Mouse (Mus musculus) embryonic facial prominence, embryonic 10.5 days (tissue): ENCODE data around the gene Ccm2. TPM values are rescaled to one million over a fixed set of nuclear protein-coding genes. Genes with fewer than 3 reads are reported as not detected.
A peak's percentile ranks its signal among the peaks of the same experiment; 100 is the strongest.

ENCODE experiments used
- DNase-seq: peaks from one replicate; pipeline ENCODE4 v3.0.0-alpha.2; 2017; ENCODE audit warnings: low spot score
- H3K27ac ChIP-seq: fragments of 300-500 bp; sonication (generic); replicated peaks from 2 replicates; pipeline ENCODE4 v1.5.1; 2016; ENCODE audit warnings: mild to moderate bottlenecking
- H3K27me3 ChIP-seq: fragments of 300-500 bp; sonication (generic); replicated peaks from 2 replicates; pipeline ENCODE4 v1.6.1; 2016; ENCODE audit warnings: low read depth, mild to moderate bottlenecking; ENCODE audit not compliant: poor library complexity, severe bottlenecking
- H3K36me3 ChIP-seq: fragments of 300-500 bp; sonication (generic); replicated peaks from 2 replicates; pipeline ENCODE4 v1.6.1; 2016; ENCODE audit warnings: mild to moderate bottlenecking, moderate library complexity
- H3K4me1 ChIP-seq: fragments of 300-500 bp; sonication (generic); 2 replicates; pipeline ENCODE4 v1.6.1; 2016
- H3K4me3 ChIP-seq: fragments of 300-500 bp; sonication (generic); 2 replicates; pipeline ENCODE4 v1.5.1; 2016; ENCODE audit warnings: mild to moderate bottlenecking, moderate library complexity
- H3K9me3 ChIP-seq: fragments of 300-500 bp; sonication (generic); 2 replicates; pipeline ENCODE4 v1.6.1; 2016; ENCODE audit warnings: mild to moderate bottlenecking
- WGBS: fragments of 180-500 bp; shearing (Covaris S2); methylation state at CpG from one replicate; pipeline ENCODE4 v1.1.7; 2016; 5-methylcytosine and 5-hydroxymethylcytosine counted together
- polyA plus RNA-seq: library from polyadenylated mRNA; unstranded; fragments of >200 nt; fragmentation: Nextera tagmentation; extraction: Ambion mirVana; gene quantifications from 2 replicates; pipeline ENCODE4 v1.2.1, GENCODE M21; 2016

Gene Ccm2
- polyA plus RNA-seq, 1 experiment from 2014 or later = 109 TPM

DNA sequence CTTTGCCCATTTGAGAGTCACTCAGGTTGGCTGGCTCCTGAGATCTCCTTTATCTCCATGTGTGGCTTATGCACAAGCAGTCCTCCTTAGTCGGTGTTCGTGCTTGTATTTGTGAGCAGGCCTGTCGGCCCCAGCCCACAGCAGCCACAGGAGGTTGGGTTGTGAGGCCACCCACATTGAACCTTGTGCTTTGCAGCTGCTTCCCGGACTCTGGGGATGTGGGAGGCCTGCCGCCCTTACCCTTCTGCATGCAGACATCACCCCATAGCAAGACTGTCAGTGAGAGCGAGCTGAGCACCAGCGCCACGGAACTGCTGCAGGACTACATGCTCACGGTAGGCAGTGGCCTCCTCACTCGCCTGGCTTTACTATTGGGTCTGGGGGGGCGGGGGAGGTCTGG is 46.7 kb downstream of the Ccm2 start:
- Histone ChIP-seq H3K27me3 (no peaks in the 10 kb centered on the region), H3K27ac (no peak overlapping the region), H3K9me3 (no peaks in the 10 kb centered on the region), H3K36me3 (peaks cover 100% of the 10 kb centered on the region), H3K4me1 (peaks cover 17% of the 10 kb centered on the region), H3K4me3 (no peak overlapping the region)
- DNase-seq = no peak
- 87% methylated on average over 11 of the region's 11 CpGs for WGBS

DNA sequence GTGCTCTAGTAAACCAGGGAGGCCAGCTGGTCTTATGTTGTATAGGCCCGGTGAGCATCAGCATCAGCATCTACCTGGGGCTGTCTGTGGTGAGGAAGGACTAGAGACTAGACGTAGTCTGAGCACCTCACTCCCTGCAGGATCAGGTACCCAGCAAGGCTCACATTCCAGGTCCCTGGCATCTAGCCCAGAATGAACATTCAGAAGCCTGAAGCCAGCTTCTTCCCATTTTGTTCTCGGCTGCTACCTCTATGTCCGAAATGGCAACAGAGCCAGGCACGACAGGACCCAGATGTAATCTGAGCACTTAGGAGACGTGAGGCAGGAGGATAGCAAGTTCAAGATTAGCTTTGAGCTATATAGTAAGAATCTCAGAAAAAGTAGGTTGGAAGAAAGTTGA is 48.2 kb downstream of the Ccm2 start:
- H3K9me3 ChIP-seq = no peaks in the 10 kb centered on the region
- WGBS = 93% methylated on average over 6 of the region's 6 CpGs
- H3K36me3 ChIP-seq = peaks cover 95% of the 10 kb centered on the region
- no peak overlapping the region for H3K4me3 ChIP-seq
- H3K27me3 ChIP-seq = no peaks in the 10 kb centered on the region
- no peak overlapping the region for H3K27ac ChIP-seq
- DNase-seq = no peak
- peaks cover 31% of the 10 kb centered on the region for H3K4me1 ChIP-seq

GRCm38 (mm10) chr11:6595339-6595738 is 48.7 kb downstream of the Ccm2 start:
- no peaks in the 10 kb centered on the region for H3K9me3 ChIP-seq
- no peaks in the 10 kb centered on the region for H3K27me3 ChIP-seq
- H3K4me3 ChIP-seq = no peak overlapping the region
- no peak for DNase-seq
- H3K27ac ChIP-seq = no peak overlapping the region
- H3K36me3 ChIP-seq = peaks cover 90% of the 10 kb centered on the region
- peaks cover 36% of the 10 kb centered on the region for H3K4me1 ChIP-seq
- WGBS = 89% methylated on average over 5 of the region's 5 CpGs

GRCm38 (mm10) chr11:6596205-6596604 is 49.5 kb downstream of the Ccm2 start:
- H3K27me3 ChIP-seq = no peaks in the 10 kb centered on the region
- peaks cover 85% of the 10 kb centered on the region for H3K36me3 ChIP-seq
- H3K4me1 ChIP-seq = peaks cover 38% of the 10 kb centered on the region
- H3K4me3 ChIP-seq = no peak overlapping the region
- H3K9me3 ChIP-seq = no peaks in the 10 kb centered on the region
- 96% methylated on average over 6 of the region's 6 CpGs for WGBS
- no peak for DNase-seq
- H3K27ac ChIP-seq = no peak overlapping the region

DNA sequence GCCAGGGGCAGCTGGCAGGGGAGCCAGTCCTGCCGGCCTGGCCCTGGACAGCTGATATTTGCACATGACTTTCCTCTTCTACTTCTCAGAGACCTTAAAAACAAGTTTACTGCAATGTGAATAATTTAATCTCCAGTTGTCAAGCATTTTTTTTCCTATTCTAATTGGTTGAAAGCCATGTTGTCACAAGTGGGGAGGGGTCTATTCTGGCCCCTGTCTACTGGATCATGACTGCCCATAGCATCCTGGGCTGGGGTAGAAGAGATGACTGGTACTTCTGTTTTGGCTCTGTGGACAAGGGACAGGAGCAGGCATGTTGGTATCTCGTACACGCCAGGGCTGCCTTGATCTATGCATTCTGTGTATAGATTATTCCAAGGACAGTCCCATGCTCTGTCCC is 49.9 kb downstream of the Ccm2 start:
- no peak for DNase-seq
- Histone ChIP-seq H3K9me3 (no peaks in the 10 kb centered on the region), H3K36me3 (peaks cover 80% of the 10 kb centered on the region), H3K4me1 (peaks cover 40% of the 10 kb centered on the region), H3K4me3 (no peak overlapping the region), H3K27ac (no peak overlapping the region), H3K27me3 (no peaks in the 10 kb centered on the region)
- WGBS = 73% methylated on average over 3 of the region's 3 CpGs

DNA sequence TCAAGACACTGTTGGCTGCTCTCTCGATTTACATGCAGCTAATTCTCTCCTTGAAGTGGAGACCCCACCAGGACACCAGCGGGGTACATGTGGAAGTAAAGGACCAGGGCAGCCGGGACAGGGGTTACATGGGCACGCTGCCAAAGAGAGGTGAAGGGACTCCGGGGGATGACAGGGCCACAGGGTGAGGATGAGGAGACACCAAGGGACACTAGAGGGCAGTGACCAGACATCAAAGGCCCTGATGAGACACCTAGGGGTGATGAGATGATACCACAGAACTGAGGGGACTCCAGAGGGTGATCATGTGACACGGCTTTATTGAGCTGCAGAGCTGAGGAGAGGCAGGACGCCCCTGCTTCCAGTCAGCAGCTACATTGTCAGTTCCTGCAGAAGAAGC is 50.8 kb downstream of the Ccm2 start:
- Histone ChIP-seq H3K4me1 (peaks cover 48% of the 10 kb centered on the region), H3K36me3 (peaks cover 71% of the 10 kb centered on the region), H3K27me3 (0 out of 2 replicates have a peak, but pooled peaks cover 7% of the 10 kb centered on the region), H3K27ac (no peak overlapping the region), H3K9me3 (no peaks in the 10 kb centered on the region), H3K4me3 (no peak overlapping the region)
- DNase-seq = no peak
- 81% methylated on average over 7 of the region's 7 CpGs for WGBS

- no peak for DNase-seq
- no peaks in the 10 kb centered on the region for H3K9me3 ChIP-seq
- peak overlapping the region; percentile 39 for H3K4me3 ChIP-seq
- peak overlapping the region; percentile 61 for H3K27ac ChIP-seq
- WGBS = 53% methylated on average over 19 of the region's 19 CpGs
- peaks cover 15% of the 10 kb centered on the region for H3K27me3 ChIP-seq
- peaks cover 63% of the 10 kb centered on the region for H3K36me3 ChIP-seq
- peaks cover 54% of the 10 kb centered on the region for H3K4me1 ChIP-seq
Observed at GRCm38 (mm10) chr11:6598191-6598889, 51.7 kb downstream of the Ccm2 start.

GRCm38 (mm10) chr11:6599011-6599681 is 52.5 kb downstream of the Ccm2 start:
- no peaks in the 10 kb centered on the region for H3K9me3 ChIP-seq
- H3K36me3 ChIP-seq = peaks cover 55% of the 10 kb centered on the region
- WGBS = 17% methylated on average over 27 of the region's 27 CpGs
- H3K27me3 ChIP-seq = peaks cover 23% of the 10 kb centered on the region
- H3K27ac ChIP-seq = peak overlapping the region; percentile 61
- peak; percentile 58 for DNase-seq
- peaks cover 62% of the 10 kb centered on the region for H3K4me1 ChIP-seq
- peak overlapping the region; percentile 39 for H3K4me3 ChIP-seq

- Histone ChIP-seq H3K4me1 (peaks cover 68% of the 10 kb centered on the region), H3K36me3 (peaks cover 48% of the 10 kb centered on the region), H3K9me3 (no peaks in the 10 kb centered on the region), H3K27ac (0 out of 2 replicates have a peak overlapping the region, but pooled peaks have one; percentile 19), H3K27me3 (peaks cover 30% of the 10 kb centered on the region), H3K4me3 (no peak overlapping the region)
- DNase-seq = no peak
- WGBS = 85% methylated on average over 6 of the region's 6 CpGs
Observed at GRCm38 (mm10) chr11:6599831-6600230, 53.1 kb downstream of the Ccm2 start.

- peaks cover 42% of the 10 kb centered on the region for H3K36me3 ChIP-seq
- DNase-seq = no peak
- 0 out of 2 replicates have a peak overlapping the region, but pooled peaks have one; percentile 3 for H3K27ac ChIP-seq
- no peak overlapping the region for H3K4me3 ChIP-seq
- H3K27me3 ChIP-seq = peaks cover 36% of the 10 kb centered on the region
- 85% methylated on average over 8 of the region's 8 CpGs for WGBS
- H3K4me1 ChIP-seq = peaks cover 74% of the 10 kb centered on the region
- H3K9me3 ChIP-seq = no peaks in the 10 kb centered on the region
Observed at GRCm38 (mm10) chr11:6600284-6600944, 53.7 kb downstream of the Ccm2 start.

DNA sequence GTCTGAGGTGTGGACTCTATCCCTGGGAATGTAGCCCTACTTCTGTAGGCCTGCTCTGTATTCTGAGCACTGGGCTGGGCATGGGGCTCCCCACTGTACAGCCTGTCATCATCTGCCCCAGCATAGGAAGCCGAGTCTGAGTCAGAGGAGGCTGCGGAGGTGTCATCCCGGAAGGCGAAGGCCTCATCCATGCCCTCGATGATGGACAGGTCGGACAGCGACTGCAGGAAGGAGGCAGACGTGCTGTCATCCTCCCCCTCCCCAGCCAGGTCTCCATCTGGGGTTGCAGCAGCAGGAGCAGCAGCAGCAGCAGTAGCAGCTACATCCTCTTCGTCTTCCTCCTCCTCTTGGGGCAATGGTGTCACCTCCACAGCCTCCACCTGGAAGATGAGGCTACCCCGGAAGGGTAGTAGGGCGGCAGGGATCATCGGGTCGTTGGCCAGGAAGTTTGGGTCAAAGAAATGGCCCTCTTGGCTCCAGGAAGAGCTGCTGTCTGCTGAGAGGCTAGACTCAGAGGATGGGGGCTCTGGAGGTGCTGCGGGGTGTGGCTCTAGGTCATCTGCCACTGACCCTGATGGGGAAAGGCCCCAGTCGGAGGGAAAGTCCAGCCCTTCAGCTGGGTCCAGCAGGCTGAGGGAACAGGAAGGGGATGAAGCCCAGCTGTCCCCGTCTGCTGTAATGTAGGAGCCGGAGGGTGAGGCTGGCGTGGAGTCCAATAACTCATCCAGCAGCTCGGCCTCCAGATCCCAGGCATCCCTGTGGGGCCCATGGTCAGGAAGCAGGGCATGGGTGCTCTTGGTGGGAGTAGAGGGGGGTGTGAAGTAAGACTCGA is 55.2 kb downstream of the Ccm2 start:
- Histone ChIP-seq H3K27me3 (peaks cover 50% of the 10 kb centered on the region), H3K9me3 (no peaks in the 10 kb centered on the region), H3K27ac (no peak overlapping the region), H3K4me1 (peaks cover 85% of the 10 kb centered on the region), H3K4me3 (no peak overlapping the region), H3K36me3 (peaks cover 28% of the 10 kb centered on the region)
- WGBS = 75% methylated on average over 20 of the region's 20 CpGs
- DNase-seq = no peak

- Histone ChIP-seq H3K4me3 (no peak overlapping the region), H3K4me1 (peaks cover 77% of the 10 kb centered on the region), H3K27me3 (peaks cover 57% of the 10 kb centered on the region), H3K36me3 (peaks cover 20% of the 10 kb centered on the region), H3K27ac (no peak overlapping the region), H3K9me3 (no peaks in the 10 kb centered on the region)
- 84% methylated on average over 9 of the region's 9 CpGs for WGBS
- no peak for DNase-seq
Observed at GRCm38 (mm10) chr11:6602662-6603061, 56.0 kb downstream of the Ccm2 start.
